Mouse (Mus musculus): ENCODE data around the gene Rpl10. TPM values are rescaled to one million over a fixed set of nuclear protein-coding genes. Genes with fewer than 3 reads are reported as not detected.

Rpl10 gene
- 795 and 803 TPM in 2 replicates for polyA plus RNA-seq (2015; fragmentation: Nextera tagmentation; extraction: Ambion mirVana)

GRCm38 (mm10) chrX:74270062-74270901, at the start of gene Rpl10:
Rpl10 (plus strand) TSS chrX:74270812.

GRCm38 (mm10) chrX:74249615-74250014, 21.0 kb upstream of the Rpl10 start, which contains the start of gene Flna:
Flna (minus strand) TSS chrX:74249820.

GRCm38 (mm10) chrX:74254153-74254887, 16.3 kb upstream of the Rpl10 start, which contains the start of gene Emd:
Emd (plus strand) TSS chrX:74254687.

DNA sequence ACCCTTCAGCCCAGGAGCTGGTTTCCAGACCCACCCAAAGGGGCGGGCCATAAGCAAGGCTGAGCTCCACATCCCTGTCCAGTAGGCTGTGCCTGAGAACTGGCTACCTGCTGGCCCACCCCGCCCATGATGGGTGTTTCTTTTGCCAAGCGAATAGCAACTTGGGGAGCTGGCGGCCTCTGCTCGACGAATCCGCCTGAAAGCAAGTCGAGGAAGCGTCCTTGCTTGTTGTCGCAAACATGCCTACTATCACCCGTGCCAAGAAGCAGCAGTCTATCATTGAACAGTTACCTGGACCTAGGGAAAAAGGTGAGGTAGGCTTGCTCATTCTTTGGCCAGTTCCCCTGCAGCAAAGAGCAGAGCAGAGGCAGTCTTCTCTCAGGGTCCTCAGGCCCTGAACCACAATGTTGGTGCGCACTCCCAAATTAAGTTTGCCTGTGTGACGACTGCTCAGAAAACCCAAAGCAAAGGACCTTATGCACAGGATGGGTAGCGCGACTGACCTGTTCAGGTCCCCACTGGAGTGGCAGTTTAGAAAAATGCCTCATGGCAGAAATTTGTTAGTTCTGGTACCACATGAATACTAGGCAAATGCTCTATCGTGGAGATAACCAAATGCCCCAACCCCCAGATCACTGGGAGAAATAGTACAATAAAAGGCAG, 11.3 kb downstream of the Rpl10 start, which contains the start of the genes Taz and Dnase1l1:
Gene Taz, plus strand, starts transcription at position 181 of the 663 bp plus-strand sequence.
Gene Dnase1l1, minus strand, starts transcription at position 606 of the 663 bp plus-strand sequence.

DNA sequence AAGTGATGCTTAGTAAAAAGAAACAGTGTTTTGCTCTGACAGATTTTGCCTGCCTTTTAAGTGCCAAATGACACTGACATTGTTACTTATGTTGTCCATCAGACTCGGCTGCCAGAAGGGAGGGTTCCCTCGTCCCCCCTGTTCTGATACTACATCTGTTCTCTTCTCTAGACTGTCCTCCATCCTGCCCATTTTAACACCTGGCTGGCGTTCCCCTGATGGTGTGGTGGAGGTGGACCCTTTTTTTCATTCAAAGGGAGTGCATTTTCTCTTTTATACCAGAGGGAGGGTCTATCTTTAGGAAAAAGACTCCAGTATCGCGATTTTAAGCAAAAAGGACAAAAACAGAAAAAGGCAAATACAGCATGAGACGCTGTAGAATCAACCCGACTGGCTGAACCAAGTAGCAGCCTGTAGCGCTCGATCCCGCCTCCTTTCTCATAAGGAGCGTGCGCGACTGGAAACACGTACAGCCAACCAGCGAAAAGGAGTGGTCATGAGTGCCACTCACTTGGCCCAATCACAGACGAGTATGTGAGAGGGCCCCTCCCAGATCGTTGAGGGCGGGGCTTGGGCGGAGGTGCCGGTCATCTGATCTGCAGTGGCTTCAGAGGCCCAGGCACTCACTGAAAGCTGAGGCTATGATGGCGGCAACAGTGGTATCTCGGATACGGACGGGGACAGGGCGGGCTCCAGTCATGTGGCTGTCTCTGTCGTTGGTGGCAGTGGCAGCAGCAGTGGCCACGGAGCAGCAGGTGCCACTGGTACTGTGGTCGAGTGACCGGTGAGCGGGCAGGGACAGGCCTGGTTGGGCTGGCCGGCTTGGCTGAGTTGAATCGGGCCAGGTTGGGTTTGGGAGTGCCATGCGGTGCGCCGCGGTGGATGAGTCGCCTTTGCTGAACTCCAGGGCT, 26.2 kb downstream of the Rpl10 start, which contains the start of gene Atp6ap1:
Gene Atp6ap1, plus strand, starts transcription at position 560 of the 911 bp plus-strand sequence.

GRCm38 (mm10) chrX:74304867-74305700, 34.5 kb downstream of the Rpl10 start, which contains the start of gene Gdi1:
Gdi1 (plus strand) TSS chrX:74304998.

GRCm38 (mm10) chrX:74312540-74313464, 42.2 kb downstream of the Rpl10 start, which contains the start of gene Fam50a:
Fam50a (plus strand) TSS chrX:74313033.

Small RNA genes lying within 50 kb of the gene (microRNA-seq; reads per million reads assigned to microRNA genes)
- gene Mir7091 (ENCODE audit: borderline replicate concordance, insufficient number of aligned reads) (not detected), gene Mir7092 (ENCODE audit: borderline replicate concordance, insufficient number of aligned reads) (1.8 reads per million)

Other genes starting within 250 kb of the Rpl10 start
- 41.3 and 70.0 TPM in 2 replicates for gene Irak1, start 246.9 kb upstream of the Rpl10 start, polyA plus RNA-seq (2015; fragmentation: Nextera tagmentation; extraction: Ambion mirVana)
- gene Opn1mw, start 143.3 kb upstream of the Rpl10 start, polyA plus RNA-seq (2015; fragmentation: Nextera tagmentation; extraction: Ambion mirVana), result 0.25 TPM in 1 of 2 replicates, not detected in the other
- gene Mecp2, start 135.4 kb upstream of the Rpl10 start, polyA plus RNA-seq (2015; fragmentation: Nextera tagmentation; extraction: Ambion mirVana), result 5.3 and 10.1 TPM in 2 replicates
- gene Tex28, start 103.0 kb upstream of the Rpl10 start, polyA plus RNA-seq (2015; fragmentation: Nextera tagmentation; extraction: Ambion mirVana), result not detected in 2 replicates
- gene Tktl1, start 93.6 kb upstream of the Rpl10 start, polyA plus RNA-seq (2015; fragmentation: Nextera tagmentation; extraction: Ambion mirVana), result not detected in 2 replicates
- 59.1 and 60.0 TPM in 2 replicates for gene Flna, start 21.0 kb upstream of the Rpl10 start, polyA plus RNA-seq (2015; fragmentation: Nextera tagmentation; extraction: Ambion mirVana)
- 12.4 and 12.5 TPM in 2 replicates for gene Emd, start 16.1 kb upstream of the Rpl10 start, polyA plus RNA-seq (2015; fragmentation: Nextera tagmentation; extraction: Ambion mirVana)
- 63.7 and 108 TPM in 2 replicates for gene Taz, start 11.1 kb downstream of the Rpl10 start, polyA plus RNA-seq (2015; fragmentation: Nextera tagmentation; extraction: Ambion mirVana)
- 19.2 and 21.0 TPM in 2 replicates for gene Dnase1l1, start 11.5 kb downstream of the Rpl10 start, polyA plus RNA-seq (2015; fragmentation: Nextera tagmentation; extraction: Ambion mirVana)
- gene Atp6ap1, start 26.3 kb downstream of the Rpl10 start, polyA plus RNA-seq (2015; fragmentation: Nextera tagmentation; extraction: Ambion mirVana), result 107 and 140 TPM in 2 replicates
- 158 and 175 TPM in 2 replicates for gene Gdi1, start 34.2 kb downstream of the Rpl10 start, polyA plus RNA-seq (2015; fragmentation: Nextera tagmentation; extraction: Ambion mirVana)
- 38.3 and 51.4 TPM in 2 replicates for gene Fam50a, start 42.2 kb downstream of the Rpl10 start, polyA plus RNA-seq (2015; fragmentation: Nextera tagmentation; extraction: Ambion mirVana)
- gene Plxna3, start 58.3 kb downstream of the Rpl10 start, polyA plus RNA-seq (2015; fragmentation: Nextera tagmentation; extraction: Ambion mirVana), result 4.2 and 6.4 TPM in 2 replicates
- gene Lage3, start 82.8 kb downstream of the Rpl10 start, polyA plus RNA-seq (2015; fragmentation: Nextera tagmentation; extraction: Ambion mirVana), result 150 and 170 TPM in 2 replicates
- gene Ubl4a, start 102.4 kb downstream of the Rpl10 start, polyA plus RNA-seq (2015; fragmentation: Nextera tagmentation; extraction: Ambion mirVana), result 61.6 and 67.4 TPM in 2 replicates
- 15.6 and 28.1 TPM in 2 replicates for gene Slc10a3, start 102.5 kb downstream of the Rpl10 start, polyA plus RNA-seq (2015; fragmentation: Nextera tagmentation; extraction: Ambion mirVana)
- 27.4 and 32.8 TPM in 2 replicates for gene Fam3a, start 122.5 kb downstream of the Rpl10 start, polyA plus RNA-seq (2015; fragmentation: Nextera tagmentation; extraction: Ambion mirVana)
- gene Ikbkg, start 122.5 kb downstream of the Rpl10 start, polyA plus RNA-seq (2015; fragmentation: Nextera tagmentation; extraction: Ambion mirVana), result 12.7 and 15.7 TPM in 2 replicates
- 34.2 and 68.2 TPM in 2 replicates for gene G6pdx, start 158.4 kb downstream of the Rpl10 start, polyA plus RNA-seq (2015; fragmentation: Nextera tagmentation; extraction: Ambion mirVana)
- gene Gm6880, start 210.6 kb downstream of the Rpl10 start, polyA plus RNA-seq (2015; fragmentation: Nextera tagmentation; extraction: Ambion mirVana), result 0.28 TPM in 1 of 2 replicates, not detected in the other